Mouse (Mus musculus) 3T3-L1 (cell line): ENCODE results near the gene Smco3.
"Not testable (repeated sequence)": the region's sequence is repeated elsewhere in the genome, so short reads cannot be mapped to it uniquely, and the experiment has no call there.

ENCODE experiments used
- DNase-seq: peaks from one replicate; pipeline ENCODE4 v3.0.0-alpha.2; 2015; ENCODE audit warnings: low read depth, low spot score

Gene Smco3

GRCm38 (mm10) chr6:136804705-136805408 lies 30.4 kb downstream of the Smco3 start:
- DNase-seq = peak; percentile 85

GRCm38 (mm10) chr6:136803739-136804633 lies 31.3 kb downstream of the Smco3 start, which contains the start of gene Hist4h4:
Hist4h4 (minus strand) TSS chr6:136804415.
- peak; percentile 99 for DNase-seq

- DNase-seq = peak; percentile 62
Measured at GRCm38 (mm10) chr6:136803093-136803738, 32.0 kb downstream of the Smco3 start.

- no peak for DNase-seq
Measured at GRCm38 (mm10) chr6:136801274-136801673, 34.0 kb downstream of the Smco3 start.

- no peak for DNase-seq
Measured at GRCm38 (mm10) chr6:136800710-136801109, 34.5 kb downstream of the Smco3 start.

GRCm38 (mm10) chr6:136797874-136798693 lies 37.2 kb downstream of the Smco3 start:
- not testable (repeated sequence) for DNase-seq

GRCm38 (mm10) chr6:136795850-136796249 lies 39.4 kb downstream of the Smco3 start:
- DNase-seq = no peak

DNA sequence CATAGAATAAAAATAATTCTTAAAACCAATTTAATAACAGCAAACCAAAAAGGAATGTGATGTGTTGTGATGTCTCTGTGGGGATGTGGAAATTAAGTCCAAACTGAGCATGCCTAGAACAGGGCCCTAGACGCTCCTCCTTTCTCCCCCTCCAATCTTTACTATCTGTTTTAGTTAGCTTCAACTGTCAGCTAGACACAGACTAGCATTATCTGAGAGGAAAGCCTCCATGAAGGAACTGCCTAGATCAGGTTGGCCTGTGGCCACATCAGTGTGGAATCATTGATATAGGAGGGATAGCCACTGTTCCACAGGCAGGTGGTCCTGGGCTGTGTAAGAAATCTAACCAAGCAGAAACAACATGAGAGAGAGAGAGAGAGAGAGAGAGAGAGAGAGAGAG lies 40.1 kb downstream of the Smco3 start:
- DNase-seq = no peak

- no peak for DNase-seq
Measured at GRCm38 (mm10) chr6:136793831-136794525, 41.3 kb downstream of the Smco3 start.

DNA sequence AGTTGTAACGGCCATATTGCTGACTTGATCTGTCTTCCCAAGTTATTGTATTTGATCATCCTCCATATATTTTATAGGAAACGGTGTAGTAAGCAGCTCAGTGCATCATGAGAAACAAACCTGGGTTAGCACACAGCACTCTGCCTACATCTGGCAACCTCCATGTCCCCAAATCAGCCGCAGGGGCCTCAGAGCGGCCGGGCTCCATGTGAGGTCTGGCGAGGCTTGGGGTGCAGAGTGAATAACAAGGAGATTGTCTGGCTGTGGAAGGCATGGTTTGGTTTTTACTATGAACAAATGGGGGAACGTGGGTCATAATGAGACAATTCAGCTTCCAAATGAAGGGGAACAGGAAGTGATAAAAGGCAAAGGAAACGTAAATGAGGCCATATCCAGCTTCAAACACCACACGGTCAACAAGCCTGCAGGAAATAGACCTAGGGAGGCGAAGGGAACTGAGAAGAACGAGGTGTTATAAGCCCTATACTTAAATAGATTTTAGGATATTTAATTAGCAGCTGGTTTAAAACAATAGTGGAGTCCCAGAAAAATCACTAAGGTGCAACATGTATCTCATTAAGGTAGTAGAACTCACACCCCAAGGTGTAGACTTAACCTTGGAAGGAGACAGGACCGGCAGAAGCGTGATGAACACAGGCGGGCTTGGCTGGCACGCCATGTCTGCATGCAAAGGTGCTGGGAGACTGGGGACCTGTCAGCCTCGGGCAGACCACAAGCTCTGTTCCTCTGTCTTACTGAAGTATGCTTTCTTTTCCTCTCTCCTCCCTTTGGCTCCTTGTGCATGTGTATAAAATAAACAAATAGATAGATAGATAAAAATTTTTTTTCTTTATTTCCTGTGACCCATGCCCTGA lies 42.1 kb downstream of the Smco3 start:
- DNase-seq = no peak

GRCm38 (mm10) chr6:136789391-136789971 lies 45.8 kb downstream of the Smco3 start:
- DNase-seq = no peak

GRCm38 (mm10) chr6:136782761-136783160 lies 52.5 kb downstream of the Smco3 start:
- DNase-seq = no peak

GRCm38 (mm10) chr6:136782146-136782545 lies 53.1 kb downstream of the Smco3 start:
- DNase-seq = no peak

DNA sequence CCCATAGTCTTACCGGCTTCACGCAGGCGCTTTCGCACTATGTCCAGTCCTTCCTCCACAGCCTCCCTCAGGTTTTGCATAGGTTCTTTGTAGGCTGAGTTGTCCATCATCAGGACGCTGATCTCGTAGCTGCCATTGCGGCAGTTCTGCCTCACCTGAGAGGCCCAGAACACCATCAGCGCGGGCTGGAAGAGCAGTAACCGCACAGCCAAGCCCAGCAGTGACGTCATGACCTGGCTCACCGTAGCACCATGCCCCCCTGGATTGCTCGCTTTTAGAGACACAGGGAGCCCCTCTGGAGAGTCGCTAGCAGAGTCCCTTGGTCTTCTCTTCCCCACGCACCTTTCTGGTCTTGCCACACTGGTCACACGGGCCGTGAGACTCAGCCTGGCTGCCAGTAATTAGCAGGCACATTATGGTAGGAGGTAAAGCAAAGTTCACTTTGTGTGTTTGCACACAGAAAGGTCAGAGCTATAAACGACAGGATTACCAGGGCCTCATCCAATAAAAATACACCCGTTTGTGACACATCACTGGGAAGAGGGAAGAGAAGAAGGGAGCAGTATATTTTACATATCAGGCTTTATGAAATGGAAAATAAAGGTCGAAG lies 53.8 kb downstream of the Smco3 start, which contains the start of gene Gucy2c:
TSS of gene Gucy2c (minus strand) at position 389 of the 610 bp plus-strand sequence.
- no peak for DNase-seq
